ENCODE assay signal across 7 mouse cellular contexts in the genomic region with DNA sequence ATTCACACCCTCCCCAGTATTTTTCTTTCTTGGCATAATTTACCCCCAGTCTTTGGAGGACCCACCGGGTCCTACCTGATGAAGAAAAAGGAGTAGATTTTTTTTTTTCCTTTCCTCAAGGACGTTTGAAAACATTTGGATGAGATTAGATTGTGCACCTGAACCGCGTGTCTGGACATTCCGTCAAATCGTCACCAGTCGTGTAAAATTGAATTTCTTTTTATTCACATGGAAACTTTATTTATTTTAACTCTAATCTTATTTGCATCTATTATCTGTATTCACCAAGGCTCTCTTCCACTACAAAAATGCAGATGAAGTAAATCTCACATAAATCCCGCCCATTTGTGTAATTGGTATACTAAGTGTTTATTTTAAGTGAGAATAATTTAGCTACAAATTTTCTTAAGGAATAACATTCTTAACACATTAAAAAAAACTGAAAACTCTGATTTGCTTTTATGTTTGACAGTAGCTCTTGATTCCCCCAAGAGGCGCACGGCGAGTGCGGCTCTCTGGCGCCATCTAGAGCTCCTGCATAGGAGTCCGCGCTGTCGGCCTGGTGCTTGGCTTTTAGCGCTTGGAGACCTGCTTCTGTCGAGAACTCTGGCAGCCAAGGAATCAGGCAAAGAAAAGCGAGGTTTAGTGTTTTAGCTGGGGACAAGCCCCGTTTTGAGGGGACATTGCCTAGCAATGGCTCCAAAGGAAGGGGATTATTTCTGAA. TPM values are rescaled to one million over a fixed set of nuclear protein-coding genes. Genes with fewer than 3 reads are reported as not detected.
DNase-seq lines count a peak whose midpoint lies in the region; ATAC-seq lines count a peak whose summit lies in the region.

No protein-coding gene starts in this region.

- intact Hi-C loops in left cerebral cortex, postnatal 14 days (cut with DNase I): loop anchor here (2.0 to 10.0 kb wide), 7 partner anchors 111 to 1397 kb away; a partner anchor contains a TSS

- peak overlapping the region; percentile 14; the same call in 1 of the 2 replicates for H3K4me3 ChIP-seq in intestine, embryonic 14.5 days (ENCODE audit: low read depth, low read length)

- ATAC-seq in intestine, embryonic 14.5 days (replicated peaks; ENCODE audit: low FRiP score, low TSS enrichment, low read depth): no peak

- 0 out of 2 replicates have a peak overlapping the region, but pooled peaks have one; percentile 9 for H3K4me2 ChIP-seq in intestine, embryonic 14.5 days (ENCODE audit: low read length)

- no peaks in the 10 kb centered on the region for H3K36me3 ChIP-seq in intestine, embryonic 14.5 days (ENCODE audit: control insufficient read depth, insufficient read depth, low read length)

- DNase-seq in adrenal gland, adult 18-20 months (ENCODE audit: low spot score in 2 of 2): peak; percentile 83 to 91
- DNase-seq in embryo, embryonic 10.5 days (ENCODE audit: low spot score): peak; percentile 96
- peak; percentile 78 for DNase-seq in gastrocnemius, postnatal 25 days
- peak; percentile 95 for DNase-seq in intestine, embryonic 14.5 days (ENCODE audit: low spot score)
- peak; percentile 84 to 91 for DNase-seq in left cerebral cortex, postnatal 14 days (ENCODE audit: low spot score in 2 of 2)
- peak; percentile 95 for DNase-seq in mesoderm, embryonic 11.5 days (ENCODE audit: low read depth, low spot score)
- DNase-seq in right cerebral cortex, postnatal 36 days (ENCODE audit: low spot score in 2 of 2): peak; percentile 72 to 73

- H3K9me3 ChIP-seq in intestine, embryonic 14.5 days (ENCODE audit: control insufficient read depth, low read length): no peaks in the 10 kb centered on the region

- H3K27me3 ChIP-seq in intestine, embryonic 14.5 days (replicated peaks; ENCODE audit: control insufficient read depth, insufficient read depth, low read length): peaks cover 88% of the 10 kb centered on the region

- H3K9ac ChIP-seq in intestine, embryonic 14.5 days (ENCODE audit: low read length): no peak overlapping the region

- H3K27ac ChIP-seq in intestine, embryonic 14.5 days (ENCODE audit: low read depth): no peak overlapping the region

- peaks cover 18% of the 10 kb centered on the region for H3K4me1 ChIP-seq in intestine, embryonic 14.5 days (replicated peaks; ENCODE audit: control insufficient read depth, insufficient read depth, low read length)

- 3% methylated on average over 20 of the region's 20 CpGs for WGBS in intestine, embryonic 14.5 days

RNA-seq across cellular contexts. Expression of a gene that starts 6.6 kb away (rescaled TPM):
- not detected for total RNA-seq in adrenal gland, adult 18-20 months (2021)
- not detected for total RNA-seq in gastrocnemius, postnatal 25 days (2021)
- not detected in 2 replicates for polyA plus RNA-seq in intestine, embryonic 14.5 days (2014; fragmentation: Nextera tagmentation; extraction: Ambion mirVana)
- 1 to 10 TPM; 3.4 to 3.8 TPM for total RNA-seq in left cerebral cortex, postnatal 14 days (2021)

RNA-seq across cellular contexts. Expression of a gene that starts 34.1 kb away (rescaled TPM):
- 10 to 100 TPM; 18.8 to 21.2 TPM for total RNA-seq in adrenal gland, adult 18-20 months (2021)
- total RNA-seq in gastrocnemius, postnatal 25 days (2021): 10 to 100 TPM; 30.4 to 33.6 TPM
- 12.2 and 12.6 TPM in 2 replicates for polyA plus RNA-seq in intestine, embryonic 14.5 days (2014; fragmentation: Nextera tagmentation; extraction: Ambion mirVana)
- total RNA-seq in left cerebral cortex, postnatal 14 days (2021): 10 to 100 TPM; 13.6 to 14.4 TPM

RNA-seq across cellular contexts. Expression of a gene that starts 34.2 kb away (rescaled TPM):
- total RNA-seq in adrenal gland, adult 18-20 months (2021): 10 to 100 TPM; 12.9 to 16.7 TPM
- 10 to 100 TPM in 1 of 2 experiments, 1 to 10 TPM in 1; 9.9 to 10.0 TPM for total RNA-seq in gastrocnemius, postnatal 25 days (2021)
- 22.3 and 24.5 TPM in 2 replicates for polyA plus RNA-seq in intestine, embryonic 14.5 days (2014; fragmentation: Nextera tagmentation; extraction: Ambion mirVana)
- 10 to 100 TPM; 23.0 to 23.6 TPM for total RNA-seq in left cerebral cortex, postnatal 14 days (2021)

RNA-seq across cellular contexts. Expression of a gene that starts 59.6 kb away (rescaled TPM):
- 10 to 100 TPM; 48.1 to 54.0 TPM for total RNA-seq in adrenal gland, adult 18-20 months (2021)
- total RNA-seq in gastrocnemius, postnatal 25 days (2021): 10 to 100 TPM; 66.1 to 68.9 TPM
- polyA plus RNA-seq in intestine, embryonic 14.5 days (2014; fragmentation: Nextera tagmentation; extraction: Ambion mirVana): 92.0 and 94.6 TPM in 2 replicates
- 100 to 1,000 TPM; 113 to 120 TPM for total RNA-seq in left cerebral cortex, postnatal 14 days (2021)
